Mouse (Mus musculus) ES-Bruce4 (cell line): ENCODE measurements around the gene Lpp. TPM values are rescaled to one million over a fixed set of nuclear protein-coding genes. Genes with fewer than 3 reads are reported as not detected.

Experiments used
- H3K27ac ChIP-seq: 2 replicates; pipeline ENCODE4 v1.5.1; 2012; ENCODE audit warnings: low read length, inconsistent platforms; ENCODE audit not compliant: insufficient read depth
- H3K27me3 ChIP-seq: 2 replicates; pipeline ENCODE4 v1.6.1; 2012; ENCODE audit warnings: mild to moderate bottlenecking, low read length, inconsistent platforms; ENCODE audit not compliant: control insufficient read depth, poor library complexity, insufficient read depth, severe bottlenecking
- H3K36me3 ChIP-seq: 2 replicates; pipeline ENCODE4 v1.6.1; 2012; ENCODE audit warnings: inconsistent platforms, mild to moderate bottlenecking, low read length, moderate library complexity; ENCODE audit not compliant: control insufficient read depth, poor library complexity, insufficient read depth, severe bottlenecking
- H3K4me1 ChIP-seq: one replicate; pipeline ENCODE4 v1.8.1; 2011; ENCODE audit warnings: low read length; ENCODE audit not compliant: control insufficient read depth, insufficient read depth
- H3K4me3 ChIP-seq: 2 replicates; pipeline ENCODE4 v1.5.1; 2011; ENCODE audit warnings: low read depth, mild to moderate bottlenecking, low read length
- H3K9ac ChIP-seq: 2 replicates; pipeline ENCODE4 v1.6.1; 2012; ENCODE audit warnings: low read depth, mild to moderate bottlenecking, inconsistent platforms; ENCODE audit not compliant: poor library complexity, severe bottlenecking
- H3K9me3 ChIP-seq: replicated peaks from 2 replicates; pipeline ENCODE4 v1.6.1; 2012; ENCODE audit warnings: mild to moderate bottlenecking, low read length, inconsistent platforms; ENCODE audit not compliant: control insufficient read depth, poor library complexity, insufficient read depth, severe bottlenecking
- CTCF ChIP-seq: IDR thresholded peaks from one replicate; pipeline ENCODE4 v1.8.1; 2011; ENCODE audit warnings: low read depth, low read length
- EP300 ChIP-seq: IDR thresholded peaks from 2 replicates; pipeline ENCODE4 v1.6.1; 2011; ENCODE audit warnings: low read depth, low read length; ENCODE audit not compliant: insufficient read depth
- POLR2A ChIP-seq: IDR thresholded peaks from one replicate; pipeline ENCODE4 v1.8.1; 2011; ENCODE audit warnings: low read length; ENCODE audit not compliant: insufficient read depth
- polyA plus RNA-seq: library from polyadenylated mRNA; stranded (reverse); fragments of >200 nt; gene quantifications from 2 replicates; pipeline ENCODE4 v1.2.4, GENCODE M21; 2011; ENCODE audit warnings: low read depth; ENCODE audit not compliant: missing spikeins, insufficient read depth, insufficient read length

Lpp gene
- polyA plus RNA-seq, 1 experiment: 48.5 TPM

DNA sequence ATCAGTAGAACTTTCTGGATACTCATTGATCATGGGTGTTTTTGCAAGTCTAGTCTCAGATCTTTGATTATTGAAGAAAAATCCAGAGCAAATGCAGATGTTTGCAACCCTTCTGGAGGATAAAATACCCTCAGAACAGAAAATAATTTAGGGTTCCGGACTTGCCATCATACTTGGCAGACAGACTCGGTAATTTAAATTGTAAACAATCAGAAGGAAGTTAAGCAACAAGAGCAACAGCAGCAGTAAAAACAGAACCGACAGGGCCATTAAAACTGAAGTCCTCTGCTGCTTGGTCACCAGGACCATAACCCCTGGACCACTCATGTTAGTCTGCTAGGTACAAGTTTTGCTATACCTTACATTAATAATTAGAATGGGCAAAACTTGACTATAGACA lies 261.8 kb downstream of the Lpp start:
- H3K4me3 ChIP-seq: no peak overlapping the region
- TF ChIP-seq POLR2A (no peak), EP300 (no peak), CTCF (no peak)
- H3K9me3 ChIP-seq: no peaks in the 10 kb centered on the region
- no peaks in the 10 kb centered on the region for H3K36me3 ChIP-seq
- H3K27me3 ChIP-seq: no peaks in the 10 kb centered on the region
- no peak overlapping the region for H3K27ac ChIP-seq
- H3K4me1 ChIP-seq: no peaks in the 10 kb centered on the region
- H3K9ac ChIP-seq: no peak overlapping the region

DNA sequence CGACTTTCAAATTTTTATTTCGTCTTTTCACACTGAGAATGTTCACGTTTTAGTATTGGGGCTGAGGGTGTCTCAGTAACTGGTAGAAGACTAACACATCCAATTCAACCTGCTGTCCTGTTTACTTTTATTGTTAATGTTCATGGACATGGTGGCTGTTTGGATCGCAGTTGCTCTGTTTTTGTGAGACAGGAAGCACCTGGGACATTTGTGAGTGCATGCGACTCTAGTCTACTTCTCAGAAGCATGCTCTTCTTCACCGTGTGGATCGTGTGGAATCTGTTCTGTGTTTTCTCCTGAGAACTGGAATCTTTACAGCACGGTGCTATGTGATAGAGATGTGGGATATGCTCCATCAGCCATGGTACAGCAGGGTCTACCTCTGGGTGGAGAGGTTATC lies 262.7 kb downstream of the Lpp start:
- no peaks in the 10 kb centered on the region for H3K9me3 ChIP-seq
- no peak overlapping the region for H3K27ac ChIP-seq
- no peaks in the 10 kb centered on the region for H3K4me1 ChIP-seq
- H3K4me3 ChIP-seq: no peak overlapping the region
- TF ChIP-seq POLR2A (no peak), EP300 (no peak), CTCF (no peak)
- no peak overlapping the region for H3K9ac ChIP-seq
- H3K27me3 ChIP-seq: no peaks in the 10 kb centered on the region
- H3K36me3 ChIP-seq: no peaks in the 10 kb centered on the region

DNA sequence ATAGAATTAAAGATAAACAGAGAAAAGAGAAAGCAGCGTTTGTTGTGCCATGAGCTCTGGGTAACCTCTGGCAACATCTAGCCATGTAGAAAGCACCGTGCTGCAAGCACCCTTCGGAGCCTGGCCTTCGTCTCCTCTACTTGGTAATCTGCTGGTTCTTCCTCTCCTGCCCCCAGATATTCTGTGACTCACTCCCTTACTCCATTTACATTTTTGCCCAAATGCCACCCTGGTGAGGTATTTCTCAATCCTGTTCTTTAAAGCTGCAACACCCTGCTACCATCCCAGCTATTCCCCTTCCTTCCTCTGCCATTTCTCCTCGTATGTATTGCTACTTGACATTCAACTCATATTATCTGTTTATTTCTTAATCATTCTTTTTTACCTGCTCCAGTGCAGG lies 263.4 kb downstream of the Lpp start:
- H3K27me3 ChIP-seq: no peaks in the 10 kb centered on the region
- no peak overlapping the region for H3K9ac ChIP-seq
- TF ChIP-seq EP300: no peak
- no peak for TF ChIP-seq CTCF
- no peaks in the 10 kb centered on the region for H3K4me1 ChIP-seq
- H3K9me3 ChIP-seq: no peaks in the 10 kb centered on the region
- no peak overlapping the region for H3K27ac ChIP-seq
- H3K4me3 ChIP-seq: no peak overlapping the region
- no peaks in the 10 kb centered on the region for H3K36me3 ChIP-seq

DNA sequence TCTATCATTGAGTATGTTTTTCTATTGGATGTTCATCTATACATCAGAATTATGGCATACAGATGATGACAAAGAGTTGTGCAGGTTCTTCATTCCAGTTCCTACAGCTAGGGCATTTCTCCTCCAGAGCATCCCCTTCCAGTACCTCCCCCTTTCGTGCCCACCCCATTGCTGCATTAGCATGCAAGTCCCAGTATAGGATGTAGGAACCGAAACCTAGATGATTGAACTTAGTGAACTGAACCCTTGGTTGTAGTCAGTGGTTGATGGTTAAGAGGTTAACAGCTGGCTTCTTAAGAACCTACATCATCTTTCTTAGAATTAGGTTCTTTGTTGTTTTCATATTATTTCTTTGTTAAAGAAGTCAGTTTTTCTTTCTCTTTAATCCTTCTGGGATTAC lies 265.7 kb downstream of the Lpp start:
- no peak overlapping the region for H3K4me3 ChIP-seq
- no peak overlapping the region for H3K27ac ChIP-seq
- H3K9me3 ChIP-seq: no peaks in the 10 kb centered on the region
- no peaks in the 10 kb centered on the region for H3K4me1 ChIP-seq
- TF ChIP-seq EP300: no peak
- TF ChIP-seq POLR2A: no peak
- no peak for TF ChIP-seq CTCF
- no peak overlapping the region for H3K9ac ChIP-seq
- H3K36me3 ChIP-seq: no peaks in the 10 kb centered on the region
- H3K27me3 ChIP-seq: no peaks in the 10 kb centered on the region

DNA sequence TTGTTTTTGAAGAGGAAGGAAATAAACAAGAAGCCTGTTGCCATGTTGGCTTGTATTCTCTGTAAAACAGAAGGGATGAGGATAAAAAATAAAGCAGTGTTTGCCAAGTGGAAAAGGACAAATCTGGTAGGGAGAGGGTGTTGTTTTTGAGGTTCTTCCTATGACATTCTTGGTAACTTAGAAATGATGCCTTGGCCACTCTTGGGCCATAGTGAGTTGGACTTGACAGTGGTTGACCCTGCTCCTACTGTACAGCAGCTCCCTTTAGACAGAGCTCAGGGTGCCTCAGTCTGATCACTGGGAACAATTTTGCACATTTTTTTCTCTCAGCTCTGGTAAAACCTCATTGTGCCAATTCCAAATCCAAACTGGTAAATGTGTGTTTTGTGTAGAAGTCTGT lies 270.8 kb downstream of the Lpp start:
- no peaks in the 10 kb centered on the region for H3K27me3 ChIP-seq
- H3K4me1 ChIP-seq: no peaks in the 10 kb centered on the region
- no peak for TF ChIP-seq POLR2A
- TF ChIP-seq CTCF: no peak
- TF ChIP-seq EP300: no peak
- H3K27ac ChIP-seq: no peak overlapping the region
- H3K4me3 ChIP-seq: no peak overlapping the region
- H3K36me3 ChIP-seq: no peaks in the 10 kb centered on the region
- H3K9ac ChIP-seq: no peak overlapping the region
- no peaks in the 10 kb centered on the region for H3K9me3 ChIP-seq

DNA sequence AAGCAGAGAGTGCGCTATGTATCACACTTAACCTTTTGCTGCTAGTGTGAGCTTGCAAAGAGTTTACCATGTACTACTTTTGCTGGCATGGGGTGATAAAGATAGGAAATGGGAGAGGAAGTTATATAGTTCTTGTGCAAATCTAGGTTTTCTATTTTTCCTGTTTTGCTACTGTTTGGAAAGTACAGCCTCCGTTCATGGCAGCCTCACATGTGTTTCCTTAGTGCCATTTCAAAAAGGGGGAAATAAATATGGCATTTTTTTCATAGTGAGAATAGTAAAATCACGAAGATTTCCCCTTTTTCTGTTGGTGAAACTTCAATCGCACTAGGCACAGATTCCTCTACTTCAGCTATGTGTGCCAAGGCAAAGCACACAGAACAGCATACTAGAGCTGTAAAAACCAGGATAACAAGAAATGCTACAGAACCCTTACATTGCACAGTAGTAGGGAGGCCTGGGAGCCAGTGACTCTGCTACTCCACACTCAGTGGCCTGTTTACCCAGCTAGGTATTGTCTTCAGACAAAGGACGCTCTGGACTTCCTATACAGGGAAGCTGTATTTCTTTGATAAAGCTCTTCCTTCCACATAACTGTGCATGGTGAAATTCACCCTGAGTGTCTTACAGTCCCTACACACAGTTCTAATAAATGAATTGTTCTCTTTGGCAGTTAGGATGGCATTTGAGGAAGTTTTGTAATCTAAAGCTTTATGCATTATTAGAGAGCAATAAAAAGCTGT lies 276.6 kb downstream of the Lpp start:
- no peaks in the 10 kb centered on the region for H3K4me1 ChIP-seq
- no peaks in the 10 kb centered on the region for H3K27me3 ChIP-seq
- no peak overlapping the region for H3K9ac ChIP-seq
- no peak overlapping the region for H3K4me3 ChIP-seq
- H3K36me3 ChIP-seq: no peaks in the 10 kb centered on the region
- TF ChIP-seq CTCF (no peak), EP300 (no peak), POLR2A (no peak)
- no peak overlapping the region for H3K27ac ChIP-seq
- no peaks in the 10 kb centered on the region for H3K9me3 ChIP-seq
